Mouse (Mus musculus) splenic B cell, adult 2 months (primary cell): ENCODE measurements at regions not wholly inside any gene's neighbourhood (a gene's known extent, or its start where the extent isn't known, plus 50 kb on each side); places are given as distances from the start of the nearest gene placed in this dataset.
A peak's percentile ranks its signal among the peaks of the same experiment; 100 is the strongest.

ENCODE experiments used
- DNase-seq: peaks from one replicate; pipeline ENCODE4 v3.0.0-alpha.2; 2011; ENCODE audit warnings: low read depth, low spot score
- H3K27me3 ChIP-seq: 2 replicates; pipeline ENCODE4 v1.6.1; 2012; ENCODE audit warnings: mild to moderate bottlenecking, low read length, moderate library complexity, mixed read lengths; ENCODE audit not compliant: control insufficient read depth, poor library complexity, insufficient read depth, severe bottlenecking
- H3K36me3 ChIP-seq: 2 replicates; pipeline ENCODE4 v1.6.1; 2012; ENCODE audit warnings: mild to moderate bottlenecking, low read length, moderate library complexity, mixed read lengths; ENCODE audit not compliant: control insufficient read depth, poor library complexity, insufficient read depth, severe bottlenecking

- Histone ChIP-seq H3K36me3 (no peaks in the 10 kb centered on the region), H3K27me3 (no peaks in the 10 kb centered on the region)
- no peak for DNase-seq
These were observed 90.8 kb upstream of the Cxcr4 start for GRCm38 (mm10) chr1:128682942-128683341.

GRCm38 (mm10) chr1:128681261-128681660, 89.2 kb upstream of the Cxcr4 start:
- Histone ChIP-seq H3K36me3 (no peaks in the 10 kb centered on the region), H3K27me3 (no peaks in the 10 kb centered on the region)
- DNase-seq: no peak

- no peak for DNase-seq
- no peaks in the 10 kb centered on the region for H3K27me3 ChIP-seq
- H3K36me3 ChIP-seq: no peaks in the 10 kb centered on the region
These were observed 88.4 kb upstream of the Cxcr4 start for GRCm38 (mm10) chr1:128680538-128680937.

- no peaks in the 10 kb centered on the region for H3K27me3 ChIP-seq
- DNase-seq: no peak
- no peaks in the 10 kb centered on the region for H3K36me3 ChIP-seq
These were observed 87.9 kb upstream of the Cxcr4 start for GRCm38 (mm10) chr1:128680012-128680411.

- no peaks in the 10 kb centered on the region for H3K27me3 ChIP-seq
- no peaks in the 10 kb centered on the region for H3K36me3 ChIP-seq
- DNase-seq: no peak
These were observed 87.2 kb upstream of the Cxcr4 start for GRCm38 (mm10) chr1:128679005-128679980.

GRCm38 (mm10) chr1:128675538-128675937, 83.4 kb upstream of the Cxcr4 start:
- Histone ChIP-seq H3K27me3 (no peaks in the 10 kb centered on the region), H3K36me3 (no peaks in the 10 kb centered on the region)
- DNase-seq: peak; percentile 82

GRCm38 (mm10) chr1:128672306-128672705, 80.2 kb upstream of the Cxcr4 start:
- DNase-seq: no peak
- no peaks in the 10 kb centered on the region for H3K27me3 ChIP-seq
- no peaks in the 10 kb centered on the region for H3K36me3 ChIP-seq

GRCm38 (mm10) chr1:128671495-128671894, 79.4 kb upstream of the Cxcr4 start:
- no peaks in the 10 kb centered on the region for H3K27me3 ChIP-seq
- DNase-seq: no peak
- H3K36me3 ChIP-seq: no peaks in the 10 kb centered on the region

GRCm38 (mm10) chr1:128671016-128671415, 78.9 kb upstream of the Cxcr4 start:
- no peak for DNase-seq
- no peaks in the 10 kb centered on the region for H3K36me3 ChIP-seq
- no peaks in the 10 kb centered on the region for H3K27me3 ChIP-seq

- DNase-seq: no peak
- Histone ChIP-seq H3K27me3 (no peaks in the 10 kb centered on the region), H3K36me3 (no peaks in the 10 kb centered on the region)
These were observed 77.2 kb upstream of the Cxcr4 start for GRCm38 (mm10) chr1:128669241-128669666.

- no peak for DNase-seq
- H3K27me3 ChIP-seq: no peaks in the 10 kb centered on the region
These were observed 76.6 kb upstream of the Cxcr4 start for GRCm38 (mm10) chr1:128668718-128669117.

GRCm38 (mm10) chr1:128667121-128667762, 75.1 kb upstream of the Cxcr4 start:
- DNase-seq: peak; percentile 51
- H3K36me3 ChIP-seq: no peaks in the 10 kb centered on the region
- H3K27me3 ChIP-seq: no peaks in the 10 kb centered on the region

More at GRCm38 (mm10) chr1:128668718-128669117, 76.6 kb upstream of the Cxcr4 start:
- H3K36me3 ChIP-seq: no peaks in the 10 kb centered on the region

GRCm38 (mm10) chr1:128663207-128663606, 71.1 kb upstream of the Cxcr4 start:
- DNase-seq: peak; percentile 48
- Histone ChIP-seq H3K27me3 (no peaks in the 10 kb centered on the region), H3K36me3 (no peaks in the 10 kb centered on the region)

GRCm38 (mm10) chr1:128659857-128660256, 67.8 kb upstream of the Cxcr4 start:
- H3K27me3 ChIP-seq: no peaks in the 10 kb centered on the region
- no peak for DNase-seq
- no peaks in the 10 kb centered on the region for H3K36me3 ChIP-seq

GRCm38 (mm10) chr1:128658802-128659201, 66.7 kb upstream of the Cxcr4 start:
- DNase-seq: no peak
- Histone ChIP-seq H3K27me3 (no peaks in the 10 kb centered on the region), H3K36me3 (no peaks in the 10 kb centered on the region)
